24 mouse cellular contexts compared by ENCODE assay signal in the genomic region with DNA sequence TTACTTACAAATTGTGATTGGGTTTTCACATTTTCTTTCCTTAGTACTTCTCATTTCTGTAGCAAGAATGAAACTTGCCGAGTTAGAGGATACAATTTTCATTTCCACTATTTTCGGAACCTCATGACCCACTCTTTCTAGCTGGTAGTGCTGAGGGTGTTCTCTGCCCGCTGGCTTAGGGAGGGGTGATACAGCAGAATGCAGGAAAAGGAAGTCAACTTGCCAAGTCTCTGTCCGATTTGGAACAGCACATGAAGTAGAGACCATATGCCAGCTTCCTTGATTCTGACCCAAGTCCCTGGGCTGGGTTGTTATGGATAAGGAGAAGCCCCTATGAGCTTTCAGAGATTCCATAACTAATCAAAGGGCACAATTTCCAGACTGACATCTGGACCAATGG. TPM values are rescaled to one million over a fixed set of nuclear protein-coding genes. Genes with fewer than 3 reads are reported as not detected.
DNase-seq lines count a peak whose midpoint lies in the region; ATAC-seq and TF ChIP-seq lines count a peak whose summit lies in the region.
"Had no signal": no experiment of that assay in that cellular context is flagged by ENCODE, and none has a peak within 500 bp of the region (broad histone marks: within the 10 kb centered on the region; RNA-seq: fewer than 3 reads in every experiment).

No protein-coding gene starts in this region.

- no peak overlapping the region for H3K27ac ChIP-seq in heart, embryonic 12.5 days (ENCODE audit: poor library complexity, severe bottlenecking)
- H3K27ac ChIP-seq in bone marrow macrophage, adult 2 months (ENCODE audit: insufficient read depth, low read depth, low read length): peak overlapping the region; percentile 100
- H3K27ac ChIP-seq: embryonic facial prominence, embryonic 12.5 days; forebrain, embryonic 12.5 days; gastrocnemius, adult 2 months; heart, embryonic 13.5 days; hindbrain, embryonic 13.5 days; midbrain, embryonic 10.5 days; stomach, postnatal 0 days had no signal

- 0 out of 2 replicates have a peak, but pooled peaks cover 10% of the 10 kb centered on the region for H3K4me1 ChIP-seq in heart, embryonic 12.5 days (replicated peaks)
- peaks cover 50% of the 10 kb centered on the region for H3K4me1 ChIP-seq in bone marrow macrophage, adult 2 months (ENCODE audit: control insufficient read depth, insufficient read depth, low read length)
- H3K4me1 ChIP-seq: embryonic facial prominence, embryonic 12.5 days; forebrain, embryonic 12.5 days; hindbrain, embryonic 13.5 days; midbrain, embryonic 10.5 days had no signal

- 83% methylated on average over 4 of the region's 4 CpGs for WGBS in heart, embryonic 12.5 days

- H3K9ac ChIP-seq in heart, embryonic 12.5 days: no peak overlapping the region
- H3K9ac ChIP-seq: embryonic facial prominence, embryonic 12.5 days; forebrain, embryonic 12.5 days; heart, embryonic 13.5 days; hindbrain, embryonic 13.5 days had no signal

- 0 out of 2 replicates have a peak, but pooled peaks cover 10% of the 10 kb centered on the region for H3K9me3 ChIP-seq in heart, embryonic 12.5 days (replicated peaks)
- H3K9me3 ChIP-seq: embryonic facial prominence, embryonic 12.5 days; forebrain, embryonic 12.5 days; hindbrain, embryonic 13.5 days; midbrain, embryonic 10.5 days had no signal

- H3K36me3 ChIP-seq in heart, embryonic 12.5 days: no peaks in the 10 kb centered on the region
- H3K36me3 ChIP-seq: embryonic facial prominence, embryonic 12.5 days; forebrain, embryonic 12.5 days; heart, embryonic 13.5 days; hindbrain, embryonic 13.5 days; midbrain, embryonic 10.5 days had no signal

- H3K4me2 ChIP-seq in heart, embryonic 12.5 days: no peak overlapping the region
- H3K4me2 ChIP-seq: embryonic facial prominence, embryonic 12.5 days; forebrain, embryonic 12.5 days; heart, embryonic 13.5 days; hindbrain, embryonic 13.5 days; liver, embryonic 11.5 days had no signal

- no peak for TF ChIP-seq POLR2A in bone marrow macrophage, adult 2 months (IDR thresholded peaks at IDR 0.05; ENCODE audit: borderline replicate concordance, low read depth, low read length)

- DNase-seq in heart, adult 8-10 months (ENCODE audit: low spot score): peak; percentile 37
- DNase-seq in A20 (ENCODE audit: low read depth, low spot score): peak; percentile 14
- DNase-seq in right cerebral cortex, postnatal 4 days: no peak
- no peak for DNase-seq in spleen, postnatal 4 days (ENCODE audit: low spot score in 2 of 2)
- DNase-seq: adrenal gland, adult 8-10 months; cerebellum, adult 9-11 months; gastrocnemius, adult 2 months; heart, postnatal 14 days; kidney, adult 11 months; kidney, postnatal 4 days; lung, adult 2 months; lung, postnatal 36 days had no signal

- TF ChIP-seq CTCF in bone marrow macrophage, adult 2 months (IDR thresholded peaks at IDR 0.05; ENCODE audit: low read depth, low read length): no peak

- H3K4me3 ChIP-seq in heart, embryonic 12.5 days: no peak overlapping the region
- H3K4me3 ChIP-seq in bone marrow macrophage, adult 2 months (ENCODE audit: insufficient read depth, low read length): no peak overlapping the region
- H3K4me3 ChIP-seq: embryonic facial prominence, embryonic 12.5 days; forebrain, embryonic 12.5 days; gastrocnemius, adult 2 months; heart, embryonic 13.5 days; hindbrain, embryonic 13.5 days; midbrain, embryonic 10.5 days had no signal

- H3K27me3 ChIP-seq in heart, embryonic 12.5 days (replicated peaks): no peaks in the 10 kb centered on the region
- H3K27me3 ChIP-seq: embryonic facial prominence, embryonic 12.5 days; forebrain, embryonic 12.5 days; heart, embryonic 13.5 days; hindbrain, embryonic 13.5 days had no signal

- ATAC-seq in heart, embryonic 12.5 days (ENCODE audit: insufficient number of reproducible peaks, low FRiP score): no peak
- 0 out of 2 replicates have a peak, but pooled peaks have one; percentile 56 for ATAC-seq in monocyte, adult 5-6 weeks (replicated peaks; ENCODE audit: insufficient number of reproducible peaks, low FRiP score, low TSS enrichment, poor library complexity, severe bottlenecking)
- ATAC-seq: activated CD4-positive, CD25-positive, alpha-beta regulatory T cell, adult 4 months; midbrain, embryonic 16.5 days had no signal

RNA-seq across cellular contexts. Expression of gene Tmem230, which starts 23.2 kb away (rescaled TPM):
- total RNA-seq in heart, adult 8-10 months (2022): 10 to 100 TPM; 25.1 to 29.2 (median 26.2) TPM
- 40.3 and 40.7 TPM in 2 replicates for polyA plus RNA-seq in heart, embryonic 12.5 days (2016; fragmentation: Nextera tagmentation; extraction: Ambion mirVana)
- 46.9 and 50.0 TPM in 2 replicates for polyA plus RNA-seq in bone marrow macrophage, adult 2 months (2012; ENCODE audit: insufficient read depth, insufficient read length, missing spikeins)
- 11.2 to 19.1 TPM (median 15.5 TPM) in 3 replicates for total RNA-seq in monocyte, adult 5-6 weeks (2017)

RNA-seq across cellular contexts. Expression of gene Pcna, which starts 28.8 kb away (rescaled TPM):
- 10 to 100 TPM; 33.1 to 42.6 (median 38.3) TPM for total RNA-seq in heart, adult 8-10 months (2022)
- 172 and 177 TPM in 2 replicates for polyA plus RNA-seq in heart, embryonic 12.5 days (2016; fragmentation: Nextera tagmentation; extraction: Ambion mirVana)
- polyA plus RNA-seq in bone marrow macrophage, adult 2 months (2012; ENCODE audit: insufficient read depth, insufficient read length, missing spikeins): 318 and 323 TPM in 2 replicates
- total RNA-seq in monocyte, adult 5-6 weeks (2017): 228 to 330 TPM (median 247 TPM) in 3 replicates

RNA-seq across cellular contexts. Expression of gene Cds2, which starts 38.6 kb away (rescaled TPM):
- 10 to 100 TPM; 79.2 to 97.9 (median 83.9) TPM for total RNA-seq in heart, adult 8-10 months (2022)
- polyA plus RNA-seq in heart, embryonic 12.5 days (2016; fragmentation: Nextera tagmentation; extraction: Ambion mirVana): 18.9 and 21.0 TPM in 2 replicates
- 45.9 and 57.8 TPM in 2 replicates for polyA plus RNA-seq in bone marrow macrophage, adult 2 months (2012; ENCODE audit: insufficient read depth, insufficient read length, missing spikeins)
- 48.5 to 54.3 TPM (median 49.2 TPM) in 3 replicates for total RNA-seq in monocyte, adult 5-6 weeks (2017)

Comparison
In these comparisons a context has a peak if more than half of its experiments do, and no peak if none do; other contexts are left out.
1. DNase-seq: peak in heart, adult 8-10 months (single experiment) and A20 (single experiment); none in right cerebral cortex, postnatal 4 days (single experiment) and spleen, postnatal 4 days (0 of 2).